Mouse (Mus musculus): ENCODE results near the gene Cdhr5. TPM values are rescaled to one million over a fixed set of nuclear protein-coding genes. Genes with fewer than 3 reads are reported as not detected.

Cdhr5 gene
- polyA plus RNA-seq, 1 experiment = not detected

DNA sequence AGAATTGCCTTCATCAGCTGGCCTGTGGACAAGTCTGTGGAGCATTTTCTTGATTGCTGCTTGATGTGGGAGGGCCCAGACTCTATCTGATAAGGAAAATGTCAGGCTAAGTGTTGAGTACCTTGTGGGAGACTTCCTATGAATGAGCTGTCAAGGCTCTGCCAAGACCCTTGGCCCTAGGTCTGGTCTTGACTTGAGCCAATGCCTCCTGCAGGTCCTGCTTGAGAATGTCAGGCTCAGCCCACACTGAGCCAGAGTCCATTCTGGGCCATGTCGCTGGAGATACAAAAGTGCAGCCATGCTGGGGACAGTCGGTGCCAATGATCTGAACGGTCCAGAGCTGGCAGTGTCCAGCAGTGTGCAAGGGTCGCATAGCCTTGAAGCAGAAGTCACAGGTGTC is 6.2 kb upstream of the Cdhr5 start:
- 66% methylated on average over 4 of the region's 4 CpGs for WGBS
- Histone ChIP-seq H3K4me3 (ENCODE audit: insufficient read depth, low read depth, low read length) (no peak overlapping the region), H3K27ac (ENCODE audit: insufficient read depth, low read depth, low read length) (no peak overlapping the region), H3K4me1 (ENCODE audit: control insufficient read depth, insufficient read depth, low read length) (peaks cover 9% of the 10 kb centered on the region)
- TF ChIP-seq CTCF (IDR thresholded peaks at IDR 0.05; ENCODE audit: insufficient read depth, low read depth, low read length) = no peak
- TF ChIP-seq POLR2A (IDR thresholded peaks at IDR 0.05; ENCODE audit: insufficient read depth, low read depth, low read length) = no peak

DNA sequence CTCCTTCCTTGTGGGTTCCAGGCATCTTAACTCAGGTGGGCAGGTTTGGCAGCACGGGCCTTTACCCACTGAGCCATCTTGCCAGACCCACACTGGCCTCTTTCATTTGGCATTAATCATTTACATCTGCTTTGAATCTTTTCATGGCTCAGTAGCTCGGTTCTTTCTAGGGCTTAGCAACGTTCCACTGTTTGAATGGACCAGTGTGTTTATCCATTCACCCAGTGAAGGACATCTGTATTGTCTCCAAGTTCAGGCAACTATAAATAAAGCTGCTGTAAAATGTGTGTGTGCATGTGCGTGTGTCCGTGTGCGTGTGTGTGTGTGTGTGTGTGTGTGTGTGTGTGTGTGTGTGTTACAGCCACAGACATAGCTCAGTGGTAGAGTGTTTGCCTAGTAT is 4.9 kb upstream of the Cdhr5 start:
- no peak for TF ChIP-seq POLR2A (IDR thresholded peaks at IDR 0.05; ENCODE audit: insufficient read depth, low read depth, low read length)
- no peak for TF ChIP-seq CTCF (IDR thresholded peaks at IDR 0.05; ENCODE audit: insufficient read depth, low read depth, low read length)
- H3K4me1 ChIP-seq (ENCODE audit: control insufficient read depth, insufficient read depth, low read length) = peaks cover 9% of the 10 kb centered on the region
- 49% methylated on average over 6 of the region's 6 CpGs for WGBS
- no peak overlapping the region for H3K4me3 ChIP-seq (ENCODE audit: insufficient read depth, low read depth, low read length)
- H3K27ac ChIP-seq (ENCODE audit: insufficient read depth, low read depth, low read length) = no peak overlapping the region

- no peak for TF ChIP-seq CTCF (IDR thresholded peaks at IDR 0.05; ENCODE audit: insufficient read depth, low read depth, low read length)
- no peak for TF ChIP-seq POLR2A (IDR thresholded peaks at IDR 0.05; ENCODE audit: insufficient read depth, low read depth, low read length)
- Histone ChIP-seq H3K27ac (ENCODE audit: insufficient read depth, low read depth, low read length) (no peak within 1 kb of the TSS), H3K4me1 (ENCODE audit: control insufficient read depth, insufficient read depth, low read length) (peaks cover 9% of the 10 kb centered on the region), H3K4me3 (ENCODE audit: insufficient read depth, low read depth, low read length) (peak within 1 kb of the TSS; percentile 17)
- 8% methylated on average over 46 of the region's 46 CpGs for WGBS
Observed at GRCm38 (mm10) chr7:141278766-141279590, 2.4 kb upstream of the Cdhr5 start, which contains the start of gene Sct. TSS of gene Sct (minus strand) at chr7:141279133.

GRCm38 (mm10) chr7:141277701-141278678 is 1.4 kb upstream of the Cdhr5 start:
- 91% methylated on average over 11 of the region's 11 CpGs for WGBS

DNA sequence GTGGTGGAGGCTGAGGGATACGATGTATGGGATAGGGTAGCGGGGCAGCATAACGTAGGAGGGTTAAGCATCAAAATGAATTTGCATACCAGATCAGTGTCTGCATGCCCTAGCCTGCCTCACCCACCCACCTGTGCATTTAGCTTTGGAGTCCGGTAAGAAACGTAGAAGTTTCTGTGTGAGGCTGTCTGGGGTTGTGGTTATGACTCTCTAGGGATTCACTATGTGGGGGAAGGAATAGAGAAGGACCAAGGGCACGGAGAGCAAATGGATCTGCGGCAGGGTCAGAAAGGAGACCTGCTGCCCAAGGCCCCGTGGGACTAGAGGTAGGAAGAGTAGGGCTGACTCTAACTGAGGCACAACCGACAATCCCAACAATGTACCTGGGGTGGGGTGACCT is 1.2 kb downstream of the Cdhr5 start:
- Histone ChIP-seq H3K4me3 (ENCODE audit: insufficient read depth, low read depth, low read length) (no peak overlapping the region), H3K27ac (ENCODE audit: insufficient read depth, low read depth, low read length) (no peak overlapping the region), H3K4me1 (ENCODE audit: control insufficient read depth, insufficient read depth, low read length) (peaks cover 9% of the 10 kb centered on the region)
- no peak for TF ChIP-seq POLR2A (IDR thresholded peaks at IDR 0.05; ENCODE audit: insufficient read depth, low read depth, low read length)
- TF ChIP-seq CTCF (IDR thresholded peaks at IDR 0.05; ENCODE audit: insufficient read depth, low read depth, low read length) = no peak
- 89% methylated on average over 9 of the region's 9 CpGs for WGBS

More at GRCm38 (mm10) chr7:141277701-141278678, 1.4 kb upstream of the Cdhr5 start:
- H3K4me3 ChIP-seq (ENCODE audit: insufficient read depth, low read depth, low read length) = no peak overlapping the region
- TF ChIP-seq CTCF (IDR thresholded peaks at IDR 0.05; ENCODE audit: insufficient read depth, low read depth, low read length) (no peak), POLR2A (IDR thresholded peaks at IDR 0.05; ENCODE audit: insufficient read depth, low read depth, low read length) (no peak)
- H3K4me1 ChIP-seq (ENCODE audit: control insufficient read depth, insufficient read depth, low read length) = peaks cover 9% of the 10 kb centered on the region
- no peak overlapping the region for H3K27ac ChIP-seq (ENCODE audit: insufficient read depth, low read depth, low read length)

GRCm38 (mm10) chr7:141270631-141271030 is 6.0 kb downstream of the Cdhr5 start:
- TF ChIP-seq CTCF (IDR thresholded peaks at IDR 0.05; ENCODE audit: insufficient read depth, low read depth, low read length) (no peak), POLR2A (IDR thresholded peaks at IDR 0.05; ENCODE audit: insufficient read depth, low read depth, low read length) (no peak)

DNA sequence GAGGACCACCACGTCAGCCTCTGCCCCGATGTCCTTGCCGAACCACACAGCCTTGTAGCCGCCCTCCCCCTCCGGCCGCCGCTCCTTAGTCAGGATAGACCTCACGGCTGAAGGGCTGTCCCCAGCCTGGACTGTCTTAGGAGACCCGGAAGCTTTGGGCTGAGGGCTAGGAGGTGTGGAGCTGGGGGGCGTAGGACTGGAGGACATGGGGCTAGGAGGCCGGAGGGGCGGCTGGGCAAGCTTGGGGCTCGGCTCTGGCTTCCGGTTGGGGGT is 7.4 kb downstream of the Cdhr5 start:
- no peak overlapping the region for H3K27ac ChIP-seq (ENCODE audit: insufficient read depth, low read depth, low read length)
- WGBS = 84% methylated on average over 14 of the region's 14 CpGs
- no peak overlapping the region for H3K4me3 ChIP-seq (ENCODE audit: insufficient read depth, low read depth, low read length)
- TF ChIP-seq CTCF (IDR thresholded peaks at IDR 0.05; ENCODE audit: insufficient read depth, low read depth, low read length) (no peak), POLR2A (IDR thresholded peaks at IDR 0.05; ENCODE audit: insufficient read depth, low read depth, low read length) (no peak)
- H3K4me1 ChIP-seq (ENCODE audit: control insufficient read depth, insufficient read depth, low read length) = peaks cover 8% of the 10 kb centered on the region

More at GRCm38 (mm10) chr7:141270631-141271030, 6.0 kb downstream of the Cdhr5 start:
- no peak overlapping the region for H3K4me3 ChIP-seq (ENCODE audit: insufficient read depth, low read depth, low read length)
- peaks cover 6% of the 10 kb centered on the region for H3K4me1 ChIP-seq (ENCODE audit: control insufficient read depth, insufficient read depth, low read length)
- WGBS = 88% methylated on average over 3 of the region's 3 CpGs
- H3K27ac ChIP-seq (ENCODE audit: insufficient read depth, low read depth, low read length) = no peak overlapping the region

GRCm38 (mm10) chr7:141268466-141269272 is 7.9 kb downstream of the Cdhr5 start:
- WGBS = 80% methylated on average over 24 of the region's 24 CpGs
- Histone ChIP-seq H3K27ac (ENCODE audit: insufficient read depth, low read depth, low read length) (no peak overlapping the region), H3K4me1 (ENCODE audit: control insufficient read depth, insufficient read depth, low read length) (peaks cover 8% of the 10 kb centered on the region), H3K4me3 (ENCODE audit: insufficient read depth, low read depth, low read length) (no peak overlapping the region)
- no peak for TF ChIP-seq POLR2A (IDR thresholded peaks at IDR 0.05; ENCODE audit: insufficient read depth, low read depth, low read length)
- no peak for TF ChIP-seq CTCF (IDR thresholded peaks at IDR 0.05; ENCODE audit: insufficient read depth, low read depth, low read length)

All from olfactory bulb, adult 2 months (tissue).